Mouse (Mus musculus): ENCODE results near the gene Fgfr2.

DNA sequence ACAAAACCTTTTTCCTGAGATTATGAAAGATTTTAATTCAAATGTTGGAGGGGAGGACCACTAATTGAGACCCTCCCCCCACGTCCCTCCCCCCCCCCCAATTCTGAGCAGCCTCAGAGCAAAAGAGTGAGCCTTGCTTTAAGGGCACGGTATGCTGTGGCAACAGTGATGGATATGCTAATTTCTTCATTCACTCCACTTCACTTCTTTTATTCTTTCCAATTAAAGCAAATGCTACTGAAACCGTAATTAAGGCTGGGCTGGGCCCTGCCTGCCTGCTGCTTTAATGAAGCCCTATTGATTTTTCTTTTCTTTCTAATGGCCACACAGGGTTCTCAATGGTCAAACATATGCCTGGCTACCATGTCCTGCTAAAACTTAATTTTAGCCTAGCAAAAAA, 1404.9 kb downstream of the Fgfr2 start:
- TF ChIP-seq CTCF (IDR thresholded peaks at IDR 0.05; ENCODE audit: control insufficient read depth, insufficient read depth, insufficient replicate concordance, low read depth, low read length): no peak
- TF ChIP-seq POLR2A (IDR thresholded peaks at IDR 0.05; ENCODE audit: control insufficient read depth, low read depth, low read length): no peak
